Mouse (Mus musculus) intestine, embryonic 16.5 days (tissue): ENCODE measurements around the gene Zfand2a. TPM values are rescaled to one million over a fixed set of nuclear protein-coding genes. Genes with fewer than 3 reads are reported as not detected.

ENCODE experiments used
- ATAC-seq: fragments of 200-750 bp; cut with Nextera tagmentation; 2 replicates; pipeline ENCODE4 v1.8.0; 2017; ENCODE audit warnings: moderate TSS enrichment, moderate library complexity
- H3K27ac ChIP-seq: fragments of 300-500 bp; sonication (generic); 2 replicates; pipeline ENCODE4 v1.5.1; 2014; ENCODE audit warnings: mild to moderate bottlenecking, low read length
- H3K27me3 ChIP-seq: fragments of 300-500 bp; sonication (generic); replicated peaks from 2 replicates; pipeline ENCODE4 v1.6.1; 2014; ENCODE audit warnings: low read length, control low read depth, mixed read lengths; ENCODE audit not compliant: control insufficient read depth, insufficient read depth
- H3K36me3 ChIP-seq: fragments of 300-500 bp; sonication (generic); 2 replicates; pipeline ENCODE4 v1.6.1; 2014; ENCODE audit warnings: low read length, control low read depth; ENCODE audit not compliant: control insufficient read depth, insufficient read depth
- H3K4me1 ChIP-seq: fragments of 300-500 bp; sonication (generic); 2 replicates; pipeline ENCODE4 v1.6.1; 2014; ENCODE audit warnings: low read length, control low read depth, mixed read lengths; ENCODE audit not compliant: control insufficient read depth, insufficient read depth
- H3K4me2 ChIP-seq: fragments of 300-500 bp; sonication (generic); 2 replicates; pipeline ENCODE4 v1.6.1; 2014; ENCODE audit warnings: low read depth, low read length, control low read depth
- H3K4me3 ChIP-seq: fragments of 300-500 bp; sonication (generic); 2 replicates; pipeline ENCODE4 v1.5.1; 2014; ENCODE audit warnings: mild to moderate bottlenecking, low read length
- H3K9ac ChIP-seq: fragments of 300-500 bp; sonication (generic); 2 replicates; pipeline ENCODE4 v1.6.1; 2014; ENCODE audit warnings: low read depth, low read length
- H3K9me3 ChIP-seq: fragments of 300-500 bp; sonication (generic); 2 replicates; pipeline ENCODE4 v1.6.1; 2016; ENCODE audit warnings: low read length, control low read depth; ENCODE audit not compliant: control insufficient read depth
- WGBS: fragments of 180-500 bp; shearing (Covaris S2); extraction: QIAGEN DNeasy Blood & Tissue Kit; methylation state at CpG from one replicate; pipeline ENCODE4 v1.1.7; 2014; 5-methylcytosine and 5-hydroxymethylcytosine counted together
- polyA plus RNA-seq: library from polyadenylated mRNA; unstranded; fragments of >200 nt; fragmentation: Nextera tagmentation; extraction: Ambion mirVana; gene quantifications from 2 replicates; pipeline ENCODE4 v1.2.1, GENCODE M21; 2015

Gene Zfand2a
- polyA plus RNA-seq, 1 experiment from 2014 or later = 7.1 TPM

- no peak overlapping the region for H3K9ac ChIP-seq
- no peaks in the 10 kb centered on the region for H3K9me3 ChIP-seq
- no peak overlapping the region for H3K4me3 ChIP-seq
- H3K4me2 ChIP-seq = no peak overlapping the region
- peaks cover 3% of the 10 kb centered on the region; the same call in 1 of the 2 replicates for H3K4me1 ChIP-seq
- no peak for ATAC-seq
- H3K27ac ChIP-seq = no peak overlapping the region
- no peaks in the 10 kb centered on the region for H3K36me3 ChIP-seq
- H3K27me3 ChIP-seq = no peaks in the 10 kb centered on the region
- 96% methylated on average over 11 of the region's 11 CpGs for WGBS
Measured at GRCm38 (mm10) chr5:139440926-139441725, 43.2 kb downstream of the Zfand2a start.

- H3K4me2 ChIP-seq = no peak overlapping the region
- no peak overlapping the region for H3K9ac ChIP-seq
- H3K27ac ChIP-seq = no peak overlapping the region
- no peak overlapping the region for H3K4me3 ChIP-seq
- no peaks in the 10 kb centered on the region for H3K9me3 ChIP-seq
- no peaks in the 10 kb centered on the region for H3K27me3 ChIP-seq
- no peaks in the 10 kb centered on the region for H3K36me3 ChIP-seq
- no peak for ATAC-seq
- 80% methylated on average over 5 of the region's 5 CpGs for WGBS
- H3K4me1 ChIP-seq = no peaks in the 10 kb centered on the region
Measured at GRCm38 (mm10) chr5:139440451-139440850, 43.9 kb downstream of the Zfand2a start.

- ATAC-seq = no peak
- 84% methylated on average over 12 of the region's 12 CpGs for WGBS
- Histone ChIP-seq H3K9ac (no peak overlapping the region), H3K4me3 (no peak overlapping the region), H3K27me3 (no peaks in the 10 kb centered on the region), H3K27ac (no peak overlapping the region), H3K4me1 (no peaks in the 10 kb centered on the region), H3K36me3 (no peaks in the 10 kb centered on the region), H3K9me3 (no peaks in the 10 kb centered on the region), H3K4me2 (no peak overlapping the region)
Measured at GRCm38 (mm10) chr5:139438440-139438839, 45.9 kb downstream of the Zfand2a start.

- H3K4me3 ChIP-seq = no peak overlapping the region
- 98% methylated on average over 4 of the region's 4 CpGs for WGBS
- no peaks in the 10 kb centered on the region for H3K9me3 ChIP-seq
- H3K4me1 ChIP-seq = no peaks in the 10 kb centered on the region
- H3K9ac ChIP-seq = no peak overlapping the region
- no peak overlapping the region for H3K27ac ChIP-seq
- ATAC-seq = no peak
- no peaks in the 10 kb centered on the region for H3K36me3 ChIP-seq
- no peak overlapping the region for H3K4me2 ChIP-seq
- H3K27me3 ChIP-seq = no peaks in the 10 kb centered on the region
Measured at GRCm38 (mm10) chr5:139437769-139438168, 46.6 kb downstream of the Zfand2a start.

- ATAC-seq = no peak
- Histone ChIP-seq H3K27ac (no peak overlapping the region), H3K9ac (no peak overlapping the region), H3K4me2 (no peak overlapping the region), H3K4me3 (no peak overlapping the region), H3K27me3 (no peaks in the 10 kb centered on the region), H3K4me1 (peaks cover 10% of the 10 kb centered on the region), H3K9me3 (no peaks in the 10 kb centered on the region), H3K36me3 (no peaks in the 10 kb centered on the region)
- WGBS = 50% methylated on average over 8 of the region's 8 CpGs
Measured at GRCm38 (mm10) chr5:139434940-139435339, 49.4 kb downstream of the Zfand2a start.

GRCm38 (mm10) chr5:139433842-139434568 is 50.3 kb downstream of the Zfand2a start:
- no peak overlapping the region for H3K4me3 ChIP-seq
- no peaks in the 10 kb centered on the region for H3K9me3 ChIP-seq
- H3K27ac ChIP-seq = no peak overlapping the region
- no peaks in the 10 kb centered on the region for H3K36me3 ChIP-seq
- H3K4me2 ChIP-seq = no peak overlapping the region
- H3K27me3 ChIP-seq = no peaks in the 10 kb centered on the region
- ATAC-seq = no peak
- H3K9ac ChIP-seq = no peak overlapping the region
- peaks cover 19% of the 10 kb centered on the region for H3K4me1 ChIP-seq
- 85% methylated on average over 9 of the region's 9 CpGs for WGBS

- H3K36me3 ChIP-seq = no peaks in the 10 kb centered on the region
- H3K27me3 ChIP-seq = no peaks in the 10 kb centered on the region
- no peak overlapping the region for H3K9ac ChIP-seq
- H3K4me3 ChIP-seq = no peak overlapping the region
- ATAC-seq = no peak
- no peak overlapping the region for H3K27ac ChIP-seq
- H3K9me3 ChIP-seq = no peaks in the 10 kb centered on the region
- no peak overlapping the region for H3K4me2 ChIP-seq
- 80% methylated on average over 7 of the region's 7 CpGs for WGBS
- H3K4me1 ChIP-seq = peaks cover 21% of the 10 kb centered on the region
Measured at GRCm38 (mm10) chr5:139432747-139433508, 51.4 kb downstream of the Zfand2a start.

GRCm38 (mm10) chr5:139432333-139432732 is 52.0 kb downstream of the Zfand2a start:
- no peak overlapping the region for H3K4me2 ChIP-seq
- ATAC-seq = no peak
- no peak overlapping the region for H3K27ac ChIP-seq
- no peaks in the 10 kb centered on the region for H3K36me3 ChIP-seq
- H3K9me3 ChIP-seq = no peaks in the 10 kb centered on the region
- no peaks in the 10 kb centered on the region for H3K27me3 ChIP-seq
- H3K4me1 ChIP-seq = peaks cover 22% of the 10 kb centered on the region
- WGBS = 81% methylated on average over 6 of the region's 6 CpGs
- no peak overlapping the region for H3K4me3 ChIP-seq
- no peak overlapping the region for H3K9ac ChIP-seq

- no peak overlapping the region for H3K27ac ChIP-seq
- 0 out of 2 replicates have a peak overlapping the region, but pooled peaks have one; percentile 37 for H3K9ac ChIP-seq
- peaks cover 22% of the 10 kb centered on the region for H3K4me1 ChIP-seq
- no peaks in the 10 kb centered on the region for H3K9me3 ChIP-seq
- 32% methylated on average over 12 of the region's 12 CpGs for WGBS
- H3K36me3 ChIP-seq = no peaks in the 10 kb centered on the region
- H3K4me2 ChIP-seq = 0 out of 2 replicates have a peak overlapping the region, but pooled peaks have one; percentile 3
- peak; percentile 32; the same call in 1 of the 2 replicates for ATAC-seq
- H3K27me3 ChIP-seq = no peaks in the 10 kb centered on the region
- no peak overlapping the region for H3K4me3 ChIP-seq
Measured at GRCm38 (mm10) chr5:139429818-139430341, 54.5 kb downstream of the Zfand2a start.
